25 mouse cellular contexts compared by ENCODE assay signal in the genomic region with DNA sequence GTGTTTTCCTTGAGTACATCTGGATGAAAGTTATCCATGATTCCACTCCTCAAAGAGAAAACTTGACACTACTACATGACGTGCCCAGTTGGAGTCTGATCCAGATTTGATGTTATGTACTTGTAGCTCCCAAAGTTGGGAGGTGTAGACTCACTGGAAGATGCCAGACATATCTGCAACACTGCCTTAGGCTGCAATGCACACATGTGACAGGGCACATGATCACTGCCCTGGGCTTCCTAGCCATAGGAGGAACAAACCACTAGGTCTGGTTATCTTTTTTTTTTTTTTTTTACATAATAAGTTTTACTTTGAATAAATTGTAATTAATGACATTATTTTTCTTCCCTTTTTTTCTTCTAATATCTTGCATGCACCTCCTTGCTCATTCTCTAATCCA.
"Had no signal": no experiment of that assay in that cellular context is flagged by ENCODE, and none has a peak within 500 bp of the region (broad histone marks: within the 10 kb centered on the region; RNA-seq: fewer than 3 reads in every experiment).

No protein-coding gene starts in this region.

- H3K9me3 ChIP-seq: heart, embryonic 12.5 days; hindbrain, embryonic 10.5 days; hindbrain, embryonic 12.5 days; intestine, embryonic 15.5 days; limb, embryonic 13.5 days; limb, embryonic 15.5 days; liver, embryonic 13.5 days; liver, embryonic 15.5 days had no signal

- H3K4me3 ChIP-seq: gastrocnemius, adult 2 months; heart, adult 2 months; heart, embryonic 12.5 days; hindbrain, embryonic 10.5 days; hindbrain, embryonic 12.5 days; intestine, embryonic 15.5 days; layer of hippocampus, adult 2 months; limb, embryonic 13.5 days; limb, embryonic 15.5 days; liver, embryonic 13.5 days; liver, embryonic 15.5 days had no signal

- H3K4me2 ChIP-seq: heart, embryonic 12.5 days; hindbrain, embryonic 12.5 days; hindbrain, embryonic 14.5 days; intestine, embryonic 15.5 days; limb, embryonic 13.5 days; limb, embryonic 15.5 days; liver, embryonic 13.5 days; liver, embryonic 15.5 days had no signal

- ATAC-seq: hindbrain, embryonic 16.5 days; inflammation-experienced regulatory T-cells, adult 6 months; intestine, embryonic 15.5 days; intestine, postnatal 0 days had no signal

- H3K27me3 ChIP-seq: heart, embryonic 12.5 days; hindbrain, embryonic 12.5 days; intestine, embryonic 15.5 days; limb, embryonic 13.5 days; limb, embryonic 15.5 days; liver, embryonic 13.5 days; liver, embryonic 15.5 days had no signal

- H3K9ac ChIP-seq: heart, embryonic 12.5 days; hindbrain, embryonic 12.5 days; hindbrain, embryonic 14.5 days; intestine, embryonic 15.5 days; limb, embryonic 13.5 days; limb, embryonic 15.5 days; liver, embryonic 13.5 days; liver, embryonic 15.5 days had no signal

- H3K27ac ChIP-seq: gastrocnemius, adult 2 months; heart, adult 2 months; hindbrain, embryonic 10.5 days; hindbrain, embryonic 12.5 days; hindbrain, embryonic 14.5 days; intestine, embryonic 15.5 days; layer of hippocampus, adult 2 months; limb, embryonic 13.5 days; limb, embryonic 15.5 days; liver, embryonic 13.5 days; liver, embryonic 15.5 days had no signal

- H3K36me3 ChIP-seq: heart, embryonic 12.5 days; hindbrain, embryonic 10.5 days; hindbrain, embryonic 12.5 days; intestine, embryonic 15.5 days; limb, embryonic 13.5 days; limb, embryonic 15.5 days; liver, embryonic 13.5 days; liver, embryonic 15.5 days had no signal

- DNase-seq: gastrocnemius, adult 2 months; gastrocnemius, postnatal 10 days; gastrocnemius, postnatal 25 days; heart, postnatal 10 days; heart, postnatal 4 days; kidney, adult 18-20 months; kidney, adult 8-10 months; kidney, postnatal 10 days; kidney, postnatal 25 days; kidney, postnatal 4 days; left cerebral cortex, postnatal 4 days; liver, embryonic 13.5 days had no signal
